Mouse (Mus musculus): ENCODE data around the gene Magi2. TPM values are rescaled to one million over a fixed set of nuclear protein-coding genes. Genes with fewer than 3 reads are reported as not detected.
"Not testable (repeated sequence)": the region's sequence is repeated elsewhere in the genome, so short reads cannot be mapped to it uniquely, and the experiment has no call there.

Gene Magi2
- polyA plus RNA-seq, 1 experiment from 2014 or later = 4.6 TPM

DNA sequence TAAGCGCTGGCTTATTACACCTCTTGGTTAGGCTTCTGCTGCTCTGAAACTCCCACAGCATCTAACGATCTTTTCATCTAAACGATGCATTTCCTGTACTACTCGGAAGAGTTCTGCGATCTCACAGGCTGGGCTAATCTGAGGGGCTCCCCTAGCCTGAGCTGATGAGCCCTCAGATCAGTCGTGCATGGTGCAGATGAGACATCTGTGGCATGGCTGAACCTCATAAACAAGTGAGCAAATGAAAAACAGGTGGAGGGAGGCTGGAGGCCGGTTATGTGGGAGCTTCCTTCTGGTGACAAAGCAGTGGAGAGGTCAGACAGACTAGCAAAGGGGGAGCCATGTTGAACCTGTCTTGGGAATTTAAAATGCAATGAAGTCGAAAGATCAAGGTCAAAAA lies 1270.1 kb downstream of the Magi2 start:
- no peaks in the 10 kb centered on the region for H3K9me3 ChIP-seq (ENCODE audit: control insufficient read depth, low read length)
- no peak overlapping the region for H3K4me2 ChIP-seq
- H3K9ac ChIP-seq (ENCODE audit: low read length) = no peak overlapping the region
- H3K4me3 ChIP-seq (ENCODE audit: low read depth, low read length) = no peak overlapping the region
- WGBS = 73% methylated on average over 8 of the region's 8 CpGs
- no peak for DNase-seq (ENCODE audit: low spot score, missing footprints)
- no peaks in the 10 kb centered on the region for H3K36me3 ChIP-seq (ENCODE audit: control insufficient read depth, insufficient read depth, low read length)
- H3K27ac ChIP-seq (ENCODE audit: low read depth, low read length) = no peak overlapping the region
- H3K27me3 ChIP-seq (ENCODE audit: control insufficient read depth, insufficient read depth, low read length) = no peaks in the 10 kb centered on the region
- no peak for ATAC-seq (ENCODE audit: low FRiP score)
- H3K4me1 ChIP-seq (ENCODE audit: control insufficient read depth, insufficient read depth, low read length) = no peaks in the 10 kb centered on the region

DNA sequence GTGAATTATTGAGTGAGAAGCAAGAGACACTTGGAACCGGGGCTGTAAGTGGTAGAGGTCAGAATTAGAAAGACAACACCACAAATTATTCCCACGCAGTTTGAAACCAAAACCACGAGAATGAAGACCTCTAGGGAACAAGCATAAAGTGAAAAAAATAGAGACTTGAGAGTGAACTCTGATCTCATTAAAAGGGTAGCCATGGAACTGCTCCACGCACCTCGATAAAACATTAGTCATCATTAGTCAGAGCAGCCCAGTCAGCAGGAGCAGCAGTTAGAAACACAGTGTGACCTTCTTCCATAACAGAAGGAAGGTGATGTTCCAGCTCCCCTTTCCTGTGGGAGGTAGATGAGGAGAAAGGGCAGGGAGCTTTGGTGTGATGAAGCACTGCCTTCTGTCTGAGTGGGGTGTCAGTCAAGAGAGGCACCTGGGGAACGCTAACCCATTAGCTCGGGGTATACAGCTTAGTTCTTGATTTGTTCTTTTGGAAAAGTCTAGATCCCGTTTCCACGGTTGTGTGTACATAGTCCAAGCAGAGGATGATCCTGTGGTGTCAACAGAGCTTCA lies 1272.3 kb downstream of the Magi2 start:
- no peak overlapping the region for H3K9ac ChIP-seq (ENCODE audit: low read length)
- no peaks in the 10 kb centered on the region for H3K36me3 ChIP-seq (ENCODE audit: control insufficient read depth, insufficient read depth, low read length)
- no peaks in the 10 kb centered on the region for H3K9me3 ChIP-seq (ENCODE audit: control insufficient read depth, low read length)
- no peaks in the 10 kb centered on the region for H3K27me3 ChIP-seq (ENCODE audit: control insufficient read depth, insufficient read depth, low read length)
- 82% methylated on average over 9 of the region's 9 CpGs for WGBS
- H3K4me2 ChIP-seq = no peak overlapping the region
- H3K4me3 ChIP-seq (ENCODE audit: low read depth, low read length) = no peak overlapping the region
- no peaks in the 10 kb centered on the region for H3K4me1 ChIP-seq (ENCODE audit: control insufficient read depth, insufficient read depth, low read length)
- ATAC-seq (ENCODE audit: low FRiP score) (no peak), DNase-seq (ENCODE audit: low spot score, missing footprints) (no peak)
- H3K27ac ChIP-seq (ENCODE audit: low read depth, low read length) = no peak overlapping the region

DNA sequence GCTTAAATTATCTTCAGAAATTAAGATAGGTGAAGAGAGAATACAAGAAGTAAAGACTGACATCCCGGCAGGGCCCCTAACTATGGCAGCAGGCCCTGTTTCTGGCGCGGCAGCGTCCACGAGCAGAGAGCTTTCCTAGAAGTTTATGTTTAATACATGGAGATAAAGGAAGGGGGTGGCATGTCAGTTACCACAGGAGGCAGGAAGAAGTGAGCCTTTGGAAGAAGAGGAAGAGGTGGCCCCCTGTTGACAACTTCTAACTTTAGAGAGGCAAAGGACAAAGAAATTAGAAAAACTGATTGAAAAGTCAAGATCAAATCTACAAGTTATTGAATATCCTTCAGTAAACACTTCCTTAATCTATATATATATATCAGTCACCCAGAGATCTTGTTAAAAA lies 1281.8 kb downstream of the Magi2 start:
- WGBS = 65% methylated on average over 5 of the region's 5 CpGs
- no peak overlapping the region for H3K4me3 ChIP-seq (ENCODE audit: low read depth, low read length)
- H3K4me1 ChIP-seq (ENCODE audit: control insufficient read depth, insufficient read depth, low read length) = no peaks in the 10 kb centered on the region; the same call in 1 of the 2 replicates
- no peak overlapping the region for H3K4me2 ChIP-seq
- no peak for DNase-seq (ENCODE audit: low spot score, missing footprints)
- ATAC-seq (ENCODE audit: low FRiP score) = no peak
- H3K9ac ChIP-seq (ENCODE audit: low read length) = no peak overlapping the region
- H3K36me3 ChIP-seq (ENCODE audit: control insufficient read depth, insufficient read depth, low read length) = no peaks in the 10 kb centered on the region
- H3K27ac ChIP-seq (ENCODE audit: low read depth, low read length) = no peak overlapping the region
- no peaks in the 10 kb centered on the region for H3K27me3 ChIP-seq (ENCODE audit: control insufficient read depth, insufficient read depth, low read length)
- H3K9me3 ChIP-seq (ENCODE audit: control insufficient read depth, low read length) = no peaks in the 10 kb centered on the region

DNA sequence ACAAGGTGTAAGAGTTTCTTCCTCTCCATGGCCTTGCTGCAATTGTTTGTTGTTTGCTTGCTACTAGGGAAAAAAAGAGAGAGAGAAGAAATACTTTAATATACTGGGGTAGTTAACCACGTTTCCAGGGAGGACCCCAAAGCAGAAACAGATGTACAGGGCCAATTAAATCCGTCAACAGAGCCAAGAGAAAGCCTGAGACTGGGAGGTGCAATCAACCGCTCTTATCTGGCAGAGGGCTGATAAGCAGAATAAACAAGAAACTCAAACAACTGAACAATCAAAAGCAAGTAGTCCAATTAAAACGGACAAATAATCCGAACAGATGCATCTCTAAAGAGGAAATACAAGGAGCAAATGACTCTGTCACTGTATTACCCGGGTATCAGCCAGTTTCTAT lies 1282.8 kb downstream of the Magi2 start:
- no peaks in the 10 kb centered on the region for H3K27me3 ChIP-seq (ENCODE audit: control insufficient read depth, insufficient read depth, low read length)
- ATAC-seq (ENCODE audit: low FRiP score) (no peak), DNase-seq (ENCODE audit: low spot score, missing footprints) (no peak)
- no peak overlapping the region for H3K4me2 ChIP-seq
- no peak overlapping the region for H3K4me3 ChIP-seq (ENCODE audit: low read depth, low read length)
- no peaks in the 10 kb centered on the region; the same call in 1 of the 2 replicates for H3K4me1 ChIP-seq (ENCODE audit: control insufficient read depth, insufficient read depth, low read length)
- no peak overlapping the region for H3K27ac ChIP-seq (ENCODE audit: low read depth, low read length)
- H3K36me3 ChIP-seq (ENCODE audit: control insufficient read depth, insufficient read depth, low read length) = no peaks in the 10 kb centered on the region
- no peaks in the 10 kb centered on the region for H3K9me3 ChIP-seq (ENCODE audit: control insufficient read depth, low read length)
- 50% methylated on average over 6 of the region's 6 CpGs for WGBS
- H3K9ac ChIP-seq (ENCODE audit: low read length) = no peak overlapping the region

- ATAC-seq (ENCODE audit: low FRiP score) (no peak), DNase-seq (ENCODE audit: low spot score, missing footprints) (no peak)
- H3K36me3 ChIP-seq (ENCODE audit: control insufficient read depth, insufficient read depth, low read length) = no peaks in the 10 kb centered on the region
- no peaks in the 10 kb centered on the region; the same call in 1 of the 2 replicates for H3K4me1 ChIP-seq (ENCODE audit: control insufficient read depth, insufficient read depth, low read length)
- H3K9me3 ChIP-seq (ENCODE audit: control insufficient read depth, low read length) = no peaks in the 10 kb centered on the region
- H3K27me3 ChIP-seq (ENCODE audit: control insufficient read depth, insufficient read depth, low read length) = no peaks in the 10 kb centered on the region
- H3K27ac ChIP-seq (ENCODE audit: low read depth, low read length) = no peak overlapping the region
- no peak overlapping the region for H3K4me3 ChIP-seq (ENCODE audit: low read depth, low read length)
- WGBS = 76% methylated on average over 16 of the region's 16 CpGs
- H3K4me2 ChIP-seq = no peak overlapping the region
- H3K9ac ChIP-seq (ENCODE audit: low read length) = no peak overlapping the region
These were observed 1285.7 kb downstream of the Magi2 start for GRCm38 (mm10) chr5:20512377-20513126.

DNA sequence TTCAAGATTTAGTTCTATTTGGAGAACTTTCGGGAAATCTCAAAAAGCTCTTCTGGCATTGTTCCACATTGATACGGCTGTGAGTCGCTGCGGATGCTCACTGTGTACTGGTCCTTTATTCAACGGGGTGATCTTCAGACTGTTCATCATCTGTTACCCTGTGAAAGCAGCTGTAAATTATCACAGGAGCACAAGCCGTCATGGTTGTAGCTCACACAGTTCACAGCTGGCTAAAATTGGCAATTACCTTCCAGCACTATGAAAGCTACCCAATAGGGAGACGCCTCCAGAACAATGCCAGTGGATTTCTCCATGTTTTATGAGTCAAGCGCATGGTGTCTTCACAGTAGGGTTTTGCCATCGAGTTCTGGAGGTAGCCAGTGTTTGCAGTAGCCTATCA lies 1294.8 kb downstream of the Magi2 start:
- WGBS = 89% methylated on average over 9 of the region's 9 CpGs
- no peak for ATAC-seq (ENCODE audit: low FRiP score)

DNA sequence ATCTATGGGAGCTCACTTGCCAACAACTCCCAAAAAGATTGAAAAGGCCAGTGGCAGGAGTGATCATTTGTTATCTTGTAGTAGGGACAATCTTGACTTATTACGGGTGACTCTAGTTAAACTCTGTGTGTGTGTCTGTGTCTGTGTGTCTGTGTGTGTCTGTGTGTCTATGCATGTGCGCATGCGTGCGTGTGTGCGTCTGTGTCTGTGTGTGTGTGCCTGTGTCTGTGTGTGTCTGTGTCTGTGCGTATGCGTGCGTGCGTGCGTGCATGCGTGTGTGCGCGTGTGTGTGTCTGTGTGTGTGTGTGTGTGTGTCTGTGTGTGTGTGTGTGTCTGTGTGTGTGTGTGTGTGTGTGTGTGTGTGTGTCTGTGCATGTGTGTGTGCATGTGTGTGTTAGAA lies 1295.2 kb downstream of the Magi2 start:
- Histone ChIP-seq H3K4me3 (ENCODE audit: low read depth, low read length) (no peak overlapping the region), H3K36me3 (ENCODE audit: control insufficient read depth, insufficient read depth, low read length) (no peaks in the 10 kb centered on the region), H3K27ac (ENCODE audit: low read depth, low read length) (no peak overlapping the region), H3K9ac (ENCODE audit: low read length) (no peak overlapping the region), H3K4me1 (ENCODE audit: control insufficient read depth, insufficient read depth, low read length) (no peaks in the 10 kb centered on the region), H3K9me3 (ENCODE audit: control insufficient read depth, low read length) (no peaks in the 10 kb centered on the region), H3K4me2 (no peak overlapping the region), H3K27me3 (ENCODE audit: control insufficient read depth, insufficient read depth, low read length) (no peaks in the 10 kb centered on the region)
- over 99% methylated on average over 13 of the region's 13 CpGs for WGBS
- DNase-seq (ENCODE audit: low spot score, missing footprints) = no peak
- ATAC-seq (ENCODE audit: low FRiP score) = no peak

More for the DNA sequence above, 1294.8 kb downstream of the Magi2 start:
- no peaks in the 10 kb centered on the region for H3K4me1 ChIP-seq (ENCODE audit: control insufficient read depth, insufficient read depth, low read length)
- H3K27me3 ChIP-seq (ENCODE audit: control insufficient read depth, insufficient read depth, low read length) = no peaks in the 10 kb centered on the region
- no peak overlapping the region for H3K9ac ChIP-seq (ENCODE audit: low read length)
- no peak overlapping the region for H3K27ac ChIP-seq (ENCODE audit: low read depth, low read length)
- DNase-seq (ENCODE audit: low spot score, missing footprints) = no peak
- H3K9me3 ChIP-seq (ENCODE audit: control insufficient read depth, low read length) = no peaks in the 10 kb centered on the region
- H3K4me3 ChIP-seq (ENCODE audit: low read depth, low read length) = no peak overlapping the region
- no peaks in the 10 kb centered on the region for H3K36me3 ChIP-seq (ENCODE audit: control insufficient read depth, insufficient read depth, low read length)
- H3K4me2 ChIP-seq = no peak overlapping the region

- H3K27ac ChIP-seq (ENCODE audit: low read depth, low read length) = no peak overlapping the region
- no peak overlapping the region for H3K4me2 ChIP-seq
- no peaks in the 10 kb centered on the region for H3K36me3 ChIP-seq (ENCODE audit: control insufficient read depth, insufficient read depth, low read length)
- no peaks in the 10 kb centered on the region for H3K4me1 ChIP-seq (ENCODE audit: control insufficient read depth, insufficient read depth, low read length)
- no peak overlapping the region for H3K4me3 ChIP-seq (ENCODE audit: low read depth, low read length)
- H3K27me3 ChIP-seq (ENCODE audit: control insufficient read depth, insufficient read depth, low read length) = no peaks in the 10 kb centered on the region
- no peak overlapping the region for H3K9ac ChIP-seq (ENCODE audit: low read length)
- H3K9me3 ChIP-seq (ENCODE audit: control insufficient read depth, low read length) = no peaks in the 10 kb centered on the region
- DNase-seq (ENCODE audit: low spot score, missing footprints) = no peak
- no peak for ATAC-seq (ENCODE audit: low FRiP score)
These were observed 1296.9 kb downstream of the Magi2 start for GRCm38 (mm10) chr5:20523776-20524175.

GRCm38 (mm10) chr5:20526588-20526987 lies 1299.8 kb downstream of the Magi2 start:
- not testable (repeated sequence) for H3K27me3 ChIP-seq (ENCODE audit: control insufficient read depth, insufficient read depth, low read length); H3K9ac ChIP-seq (ENCODE audit: low read length); H3K36me3 ChIP-seq (ENCODE audit: control insufficient read depth, insufficient read depth, low read length); H3K27ac ChIP-seq (ENCODE audit: low read depth, low read length); DNase-seq (ENCODE audit: low spot score, missing footprints); H3K4me3 ChIP-seq (ENCODE audit: low read depth, low read length); H3K9me3 ChIP-seq (ENCODE audit: control insufficient read depth, low read length); H3K4me2 ChIP-seq; ATAC-seq (ENCODE audit: low FRiP score); H3K4me1 ChIP-seq (ENCODE audit: control insufficient read depth, insufficient read depth, low read length)
- 87% methylated on average over 1 of the region's 4 CpGs for WGBS
